Mouse (Mus musculus) kidney, adult 2 months (tissue): ENCODE results near the gene Apoc3.

ENCODE experiments used
- CTCF ChIP-seq: fragments of 200-500 bp; conservative IDR thresholded peaks from 2 replicates; pipeline ENCODE4 v1.5.1; 2011; ENCODE audit warnings: low read depth, mild to moderate bottlenecking, control low read depth, low read length, moderate library complexity, mixed read lengths; ENCODE audit not compliant: insufficient read depth, insufficient read length
- POLR2A ChIP-seq: fragments of 200-500 bp; IDR thresholded peaks from one replicate; pipeline ENCODE4 v1.6.1; 2011; ENCODE audit warnings: low read depth, low read length, control low read depth

- TF ChIP-seq CTCF (no peak), POLR2A (no peak)
These were observed 10.3 kb downstream of the Apoc3 start for GRCm38 (mm10) chr9:46224945-46225660.
